ENCODE assay signal across 24 mouse cellular contexts in the genomic region with DNA sequence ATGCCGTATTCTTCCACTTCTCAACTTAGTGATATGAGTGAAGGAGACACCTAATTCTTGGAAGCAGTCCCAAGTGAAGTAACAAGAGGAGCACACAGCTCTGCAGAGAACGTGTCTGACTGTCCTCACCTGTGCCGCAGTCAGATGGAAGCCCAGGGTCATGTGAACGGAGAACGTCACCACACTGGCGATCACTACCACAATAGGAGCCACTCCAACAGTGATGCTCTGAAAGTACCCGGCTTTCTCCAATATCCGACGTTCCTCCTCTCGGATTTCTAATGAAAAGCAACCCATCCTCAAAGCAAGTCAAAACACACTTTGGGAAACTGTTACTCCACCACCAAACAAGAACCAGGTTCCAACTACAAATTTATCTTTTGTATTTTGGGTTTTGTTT.
"Had no signal": no experiment of that assay in that cellular context is flagged by ENCODE, and none has a peak within 500 bp of the region (broad histone marks: within the 10 kb centered on the region; RNA-seq: fewer than 3 reads in every experiment).

No protein-coding gene starts in this region.

- DNase-seq: cerebellum, adult 2 months; cerebellum, adult 8-10 months; cerebellum, adult 9-10 months; cerebellum, adult 9-11 months; cerebellum, postnatal 10 days; cerebellum, postnatal 14 days; cerebellum, postnatal 25 days; cerebellum, postnatal 36 days; embryo, embryonic 11 days; forebrain, postnatal 0 days; gastrocnemius, adult 2 months; gastrocnemius, postnatal 10 days; gastrocnemius, postnatal 14 days; gastrocnemius, postnatal 25 days; gastrocnemius, postnatal 36 days had no signal

- H3K9me3 ChIP-seq: embryonic facial prominence, embryonic 10.5 days; embryonic facial prominence, embryonic 12.5 days; embryonic facial prominence, embryonic 13.5 days; embryonic facial prominence, embryonic 15.5 days; forebrain, embryonic 10.5 days; forebrain, embryonic 12.5 days; forebrain, embryonic 13.5 days; forebrain, embryonic 15.5 days had no signal

- H3K9ac ChIP-seq: embryonic facial prominence, embryonic 12.5 days; embryonic facial prominence, embryonic 13.5 days; embryonic facial prominence, embryonic 15.5 days; forebrain, embryonic 12.5 days; forebrain, embryonic 13.5 days; forebrain, embryonic 15.5 days; forebrain, postnatal 0 days had no signal

- H3K27ac ChIP-seq: embryonic facial prominence, embryonic 10.5 days; embryonic facial prominence, embryonic 12.5 days; embryonic facial prominence, embryonic 13.5 days; embryonic facial prominence, embryonic 15.5 days; forebrain, embryonic 10.5 days; forebrain, embryonic 12.5 days; forebrain, embryonic 13.5 days; forebrain, embryonic 15.5 days; gastrocnemius, adult 2 months had no signal

- H3K4me3 ChIP-seq: embryonic facial prominence, embryonic 10.5 days; embryonic facial prominence, embryonic 12.5 days; embryonic facial prominence, embryonic 13.5 days; embryonic facial prominence, embryonic 15.5 days; erythroblast, embryonic 14.5 days; forebrain, embryonic 10.5 days; forebrain, embryonic 12.5 days; forebrain, embryonic 13.5 days; forebrain, embryonic 15.5 days; gastrocnemius, adult 2 months had no signal

- H3K4me1 ChIP-seq: embryonic facial prominence, embryonic 10.5 days; embryonic facial prominence, embryonic 12.5 days; embryonic facial prominence, embryonic 13.5 days; embryonic facial prominence, embryonic 15.5 days; forebrain, embryonic 10.5 days; forebrain, embryonic 12.5 days; forebrain, embryonic 13.5 days; forebrain, embryonic 15.5 days had no signal

- H3K27me3 ChIP-seq: embryonic facial prominence, embryonic 12.5 days; embryonic facial prominence, embryonic 13.5 days; embryonic facial prominence, embryonic 15.5 days; forebrain, embryonic 12.5 days; forebrain, embryonic 13.5 days; forebrain, embryonic 15.5 days had no signal
